ENCODE assay signal across 17 mouse cellular contexts in the genomic region with DNA sequence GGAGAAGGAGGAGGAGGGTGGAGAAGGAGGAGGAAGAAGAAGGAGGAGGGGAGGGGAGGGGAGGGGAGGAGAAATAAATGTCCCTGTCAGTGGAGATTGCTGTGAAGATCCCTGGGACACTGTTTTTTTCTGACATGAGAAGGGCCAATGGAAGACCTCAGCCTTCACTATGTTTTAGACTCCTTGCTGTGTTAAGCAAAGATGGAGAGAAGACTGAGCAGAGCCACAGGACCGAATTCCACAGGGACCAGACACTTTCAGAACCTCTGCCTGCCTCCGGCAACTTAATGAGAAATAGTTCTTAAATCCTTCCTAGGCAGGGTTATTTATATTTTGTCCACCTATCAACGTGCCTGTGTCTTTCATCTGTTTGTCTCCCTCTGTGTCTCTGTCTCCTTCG.
DNase-seq lines count a peak whose midpoint lies in the region; ATAC-seq and TF ChIP-seq lines count a peak whose summit lies in the region.
"Had no signal": no experiment of that assay in that cellular context is flagged by ENCODE, and none has a peak within 500 bp of the region (broad histone marks: within the 10 kb centered on the region; RNA-seq: fewer than 3 reads in every experiment).

No protein-coding gene starts in this region.

- peak overlapping the region; percentile 10; the same call in 1 of the 2 replicates for H3K4me2 ChIP-seq in forebrain, embryonic 12.5 days
- peak overlapping the region; percentile 28; the same call in 1 of the 2 replicates for H3K4me2 ChIP-seq in hindbrain, embryonic 12.5 days (replicated peaks)
- H3K4me2 ChIP-seq in limb, embryonic 14.5 days (replicated peaks; ENCODE audit: low read depth, low read length, severe bottlenecking), result no peak overlapping the region
- H3K4me2 ChIP-seq: heart, embryonic 15.5 days; liver, embryonic 13.5 days had no signal

- ATAC-seq in forebrain, embryonic 12.5 days (ENCODE audit: low FRiP score), result 0 out of 2 replicates have a peak, but pooled peaks have one; percentile 15
- peak; percentile 42 for ATAC-seq in hindbrain, embryonic 12.5 days (ENCODE audit: low FRiP score)
- 0 out of 2 replicates have a peak, but pooled peaks have one; percentile 7 for ATAC-seq in limb, embryonic 14.5 days (ENCODE audit: low FRiP score, low read depth)
- ATAC-seq: inflammation-experienced regulatory T-cells, adult 6 months had no signal

- H3K9me3 ChIP-seq in forebrain, embryonic 12.5 days, result no peaks in the 10 kb centered on the region
- no peaks in the 10 kb centered on the region for H3K9me3 ChIP-seq in forebrain, embryonic 10.5 days
- H3K9me3 ChIP-seq in hindbrain, embryonic 12.5 days (replicated peaks), result no peaks in the 10 kb centered on the region
- H3K9me3 ChIP-seq in limb, embryonic 14.5 days (ENCODE audit: control insufficient read depth, low read length), result no peaks in the 10 kb centered on the region
- H3K9me3 ChIP-seq: heart, embryonic 15.5 days; liver, embryonic 13.5 days had no signal

- H3K27me3 ChIP-seq in forebrain, embryonic 12.5 days, result 0 out of 2 replicates have a peak, but pooled peaks cover 2% of the 10 kb centered on the region
- H3K27me3 ChIP-seq in forebrain, embryonic 10.5 days (ENCODE audit: poor library complexity, severe bottlenecking), result no peaks in the 10 kb centered on the region; the same call in 1 of the 2 replicates
- no peaks in the 10 kb centered on the region for H3K27me3 ChIP-seq in hindbrain, embryonic 12.5 days
- H3K27me3 ChIP-seq in limb, embryonic 14.5 days (ENCODE audit: control insufficient read depth, insufficient read depth, low read length), result no peaks in the 10 kb centered on the region
- H3K27me3 ChIP-seq: heart, embryonic 15.5 days; liver, embryonic 13.5 days had no signal

- 0 out of 2 replicates have a peak overlapping the region, but pooled peaks have one; percentile 31 for H3K27ac ChIP-seq in forebrain, embryonic 12.5 days
- no peak overlapping the region for H3K27ac ChIP-seq in forebrain, embryonic 10.5 days
- peak overlapping the region; percentile 74 for H3K27ac ChIP-seq in hindbrain, embryonic 12.5 days
- H3K27ac ChIP-seq in limb, embryonic 14.5 days (replicated peaks; ENCODE audit: low read depth, low read length), result no peak overlapping the region
- H3K27ac ChIP-seq: heart, embryonic 15.5 days; left cerebral cortex, adult 2 months; liver, embryonic 13.5 days; macrophage had no signal

- TF ChIP-seq POLR2A in limb, embryonic 14.5 days (IDR thresholded peaks at IDR 0.05; ENCODE audit: borderline replicate concordance, extremely low read depth, insufficient read depth, insufficient read length), result no peak

- no peaks in the 10 kb centered on the region for H3K36me3 ChIP-seq in forebrain, embryonic 12.5 days (replicated peaks)
- H3K36me3 ChIP-seq in forebrain, embryonic 10.5 days (replicated peaks), result no peaks in the 10 kb centered on the region
- no peaks in the 10 kb centered on the region for H3K36me3 ChIP-seq in hindbrain, embryonic 12.5 days
- H3K36me3 ChIP-seq in limb, embryonic 14.5 days (ENCODE audit: control insufficient read depth, insufficient read depth, low read length), result no peaks in the 10 kb centered on the region
- H3K36me3 ChIP-seq: heart, embryonic 15.5 days; liver, embryonic 13.5 days had no signal

- intact Hi-C loops in left cerebral cortex, postnatal 25 days (cut with DNase I), result no loop called here

- no peak for DNase-seq in forebrain, embryonic 10.5 days (ENCODE audit: extremely low spot score, low spot score)
- peak; percentile 29 for DNase-seq in ES-CJ7 (ENCODE audit: low read depth, low spot score)
- no peak for DNase-seq in limb, embryonic 14.5 days (ENCODE audit: low spot score)
- DNase-seq in ovary, postnatal 10 days (ENCODE audit: low spot score), result no peak
- no peak for DNase-seq in urinary bladder, postnatal 10 days (ENCODE audit: low spot score)
- no peak for DNase-seq in left cerebral cortex, postnatal 25 days (ENCODE audit: low spot score in 2 of 2)
- DNase-seq: gastrocnemius, postnatal 36 days; kidney, postnatal 36 days; liver, embryonic 13.5 days; thymus, postnatal 25 days had no signal

- H3K9ac ChIP-seq in forebrain, embryonic 12.5 days, result no peak overlapping the region
- no peak overlapping the region for H3K9ac ChIP-seq in hindbrain, embryonic 12.5 days
- no peak overlapping the region for H3K9ac ChIP-seq in limb, embryonic 14.5 days (ENCODE audit: low read depth, low read length, severe bottlenecking)
- H3K9ac ChIP-seq: heart, embryonic 15.5 days; liver, embryonic 13.5 days had no signal

- WGBS in forebrain, embryonic 12.5 days, result 13% methylated on average over 4 of the region's 4 CpGs
- WGBS in forebrain, embryonic 10.5 days, result 22% methylated on average over 4 of the region's 4 CpGs
- WGBS in hindbrain, embryonic 12.5 days, result 6% methylated on average over 4 of the region's 4 CpGs
- WGBS in limb, embryonic 14.5 days, result 5% methylated on average over 4 of the region's 4 CpGs

- H3K4me3 ChIP-seq in forebrain, embryonic 12.5 days (replicated peaks), result no peak overlapping the region
- no peak overlapping the region for H3K4me3 ChIP-seq in forebrain, embryonic 10.5 days
- H3K4me3 ChIP-seq in hindbrain, embryonic 12.5 days, result no peak overlapping the region
- H3K4me3 ChIP-seq in limb, embryonic 14.5 days (replicated peaks; ENCODE audit: low read length), result no peak overlapping the region
- H3K4me3 ChIP-seq: heart, embryonic 15.5 days; left cerebral cortex, adult 2 months; liver, embryonic 13.5 days; myocyte had no signal

- H3K4me1 ChIP-seq in forebrain, embryonic 12.5 days, result peaks cover 11% of the 10 kb centered on the region
- peaks cover 18% of the 10 kb centered on the region for H3K4me1 ChIP-seq in forebrain, embryonic 10.5 days
- H3K4me1 ChIP-seq in hindbrain, embryonic 12.5 days, result peaks cover 21% of the 10 kb centered on the region
- peaks cover 5% of the 10 kb centered on the region for H3K4me1 ChIP-seq in limb, embryonic 14.5 days (ENCODE audit: control insufficient read depth, insufficient read depth, low read length)
- H3K4me1 ChIP-seq: liver, embryonic 13.5 days had no signal

Comparison
In these comparisons a context has a peak if more than half of its experiments do, and no peak if none do; other contexts are left out.
1. H3K27ac ChIP-seq: peak in forebrain, embryonic 12.5 days (single experiment) and hindbrain, embryonic 12.5 days (single experiment); none in forebrain, embryonic 10.5 days (single experiment) and limb, embryonic 14.5 days (single experiment).
2. Peak in every context shown above with its lines, with median percentiles within 50 percentile points of each other: ATAC-seq.